Mouse (Mus musculus): ENCODE results near the gene Kank1.

DNA sequence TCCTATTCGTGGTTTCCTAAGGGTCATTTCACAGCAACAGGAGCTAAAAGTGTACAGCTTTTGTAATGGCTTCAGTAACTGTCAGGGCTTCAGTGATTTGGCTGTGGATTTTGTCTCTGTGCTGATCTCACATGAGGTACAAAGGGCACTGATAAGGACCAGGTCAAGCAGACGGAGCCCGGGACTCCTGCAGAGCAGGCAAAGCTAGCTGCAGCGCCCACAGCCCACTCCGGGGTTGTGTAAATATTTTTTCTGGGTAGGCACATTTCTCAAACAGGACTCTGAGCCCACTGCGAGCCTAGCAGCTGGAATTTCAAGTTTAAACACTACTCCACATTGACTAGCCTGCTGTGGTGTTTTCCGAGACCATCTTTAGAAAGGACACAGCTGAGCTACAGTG lies 145.2 kb downstream of the Kank1 start:
- no peak for TF ChIP-seq POLR2A (IDR thresholded peaks at IDR 0.05; ENCODE audit: borderline replicate concordance, extremely low read depth, insufficient read depth, insufficient read length, poor library complexity, severe bottlenecking)
- TF ChIP-seq CTCF (IDR thresholded peaks at IDR 0.05; ENCODE audit: borderline replicate concordance, extremely low read depth, insufficient read depth, insufficient read length) = no peak

Measured in brain, embryonic 14.5 days (tissue).